Mouse (Mus musculus): ENCODE measurements around the gene Timm29.

Timm29 gene

GRCm38 (mm10) chr9:21620229-21620628, 27.7 kb downstream of the Timm29 start:
- DNase-seq = no peak

- no peak for DNase-seq
Observed at GRCm38 (mm10) chr9:21622676-21623075, 30.2 kb downstream of the Timm29 start.

- DNase-seq = no peak
Observed at GRCm38 (mm10) chr9:21625342-21626339, 33.1 kb downstream of the Timm29 start.

- no peak for DNase-seq
Observed at GRCm38 (mm10) chr9:21626571-21626970, 34.0 kb downstream of the Timm29 start.

DNA sequence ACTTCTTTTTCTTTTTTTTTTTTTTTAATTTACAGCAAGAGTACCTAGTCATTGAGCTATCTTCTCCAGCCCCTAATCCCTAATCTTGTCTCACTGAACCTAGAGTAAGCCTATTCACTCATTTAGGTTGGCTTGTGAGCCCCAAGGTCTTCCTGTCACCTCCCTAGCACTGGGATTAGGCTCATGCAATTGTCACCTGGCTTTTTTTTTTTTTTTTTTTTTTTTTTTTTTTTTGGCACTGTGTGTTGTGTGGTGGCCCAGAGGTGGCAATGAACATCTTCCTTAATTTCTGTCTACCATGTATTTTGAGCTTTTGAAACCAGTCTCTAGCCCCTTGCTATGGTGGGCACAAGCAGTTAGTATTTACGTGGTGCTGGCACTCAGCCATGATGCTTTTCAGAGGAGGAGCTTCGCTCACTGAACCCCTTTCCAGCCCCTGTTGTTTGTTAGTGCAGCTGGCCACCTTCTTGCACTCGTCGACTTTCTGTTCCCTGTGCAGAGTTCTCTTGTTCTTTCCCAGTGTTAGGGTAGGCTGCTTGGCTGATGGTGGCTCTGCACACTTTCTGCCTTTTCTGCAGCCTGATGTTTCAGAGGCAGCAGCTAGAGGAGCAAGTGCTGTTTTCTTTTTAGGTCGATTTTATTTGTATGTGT, 34.7 kb downstream of the Timm29 start:
- no peak for DNase-seq

GRCm38 (mm10) chr9:21630673-21631072, 38.2 kb downstream of the Timm29 start:
- peak; percentile 61 to 66 for DNase-seq

- no peak for DNase-seq
Observed at GRCm38 (mm10) chr9:21633106-21633505, 40.6 kb downstream of the Timm29 start.

DNA sequence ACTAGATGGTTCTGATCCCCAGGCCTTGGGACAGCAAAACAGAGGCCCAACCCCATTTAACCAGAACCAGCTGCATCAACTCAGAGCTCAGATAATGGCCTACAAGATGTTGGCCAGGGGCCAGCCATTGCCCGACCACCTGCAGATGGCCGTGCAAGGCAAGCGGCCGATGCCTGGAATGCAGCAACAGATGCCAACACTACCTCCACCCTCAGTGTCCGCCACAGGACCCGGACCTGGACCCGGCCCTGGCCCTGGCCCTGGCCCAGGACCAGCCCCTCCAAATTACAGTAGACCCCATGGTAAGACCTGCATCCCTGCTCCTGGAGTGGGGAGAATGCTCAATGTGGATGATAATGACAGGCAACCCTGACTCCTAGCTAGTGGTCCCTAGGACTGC, 43.1 kb downstream of the Timm29 start:
- peak; percentile 28 to 46 for DNase-seq

DNA sequence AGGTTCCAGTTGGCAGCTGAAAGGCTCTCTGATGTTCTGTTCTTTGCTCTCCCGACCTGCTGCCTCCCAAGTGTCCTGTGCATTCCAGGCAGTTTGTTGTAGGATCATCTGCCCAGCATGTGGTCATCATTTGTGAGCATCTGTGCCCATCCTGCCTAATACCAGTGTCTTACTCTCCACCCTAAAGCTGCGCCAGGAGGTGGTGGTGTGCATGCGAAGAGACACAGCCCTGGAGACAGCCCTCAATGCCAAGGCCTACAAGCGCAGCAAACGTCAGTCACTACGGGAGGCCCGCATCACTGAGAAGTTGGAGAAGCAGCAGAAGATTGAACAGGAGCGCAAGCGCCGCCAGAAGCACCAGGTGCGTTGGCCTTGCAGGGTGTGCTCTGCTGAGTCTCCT, 46.5 kb downstream of the Timm29 start:
- DNase-seq = peak; percentile 29 to 49
